Mouse (Mus musculus): ENCODE data around the gene Pomt1. TPM values are rescaled to one million over a fixed set of nuclear protein-coding genes. Genes with fewer than 3 reads are reported as not detected.
A peak's percentile ranks its signal among the peaks of the same experiment; 100 is the strongest.

The Pomt1 gene
- polyA plus RNA-seq, 1 experiment from 2014 or later: 15.5 TPM

DNA sequence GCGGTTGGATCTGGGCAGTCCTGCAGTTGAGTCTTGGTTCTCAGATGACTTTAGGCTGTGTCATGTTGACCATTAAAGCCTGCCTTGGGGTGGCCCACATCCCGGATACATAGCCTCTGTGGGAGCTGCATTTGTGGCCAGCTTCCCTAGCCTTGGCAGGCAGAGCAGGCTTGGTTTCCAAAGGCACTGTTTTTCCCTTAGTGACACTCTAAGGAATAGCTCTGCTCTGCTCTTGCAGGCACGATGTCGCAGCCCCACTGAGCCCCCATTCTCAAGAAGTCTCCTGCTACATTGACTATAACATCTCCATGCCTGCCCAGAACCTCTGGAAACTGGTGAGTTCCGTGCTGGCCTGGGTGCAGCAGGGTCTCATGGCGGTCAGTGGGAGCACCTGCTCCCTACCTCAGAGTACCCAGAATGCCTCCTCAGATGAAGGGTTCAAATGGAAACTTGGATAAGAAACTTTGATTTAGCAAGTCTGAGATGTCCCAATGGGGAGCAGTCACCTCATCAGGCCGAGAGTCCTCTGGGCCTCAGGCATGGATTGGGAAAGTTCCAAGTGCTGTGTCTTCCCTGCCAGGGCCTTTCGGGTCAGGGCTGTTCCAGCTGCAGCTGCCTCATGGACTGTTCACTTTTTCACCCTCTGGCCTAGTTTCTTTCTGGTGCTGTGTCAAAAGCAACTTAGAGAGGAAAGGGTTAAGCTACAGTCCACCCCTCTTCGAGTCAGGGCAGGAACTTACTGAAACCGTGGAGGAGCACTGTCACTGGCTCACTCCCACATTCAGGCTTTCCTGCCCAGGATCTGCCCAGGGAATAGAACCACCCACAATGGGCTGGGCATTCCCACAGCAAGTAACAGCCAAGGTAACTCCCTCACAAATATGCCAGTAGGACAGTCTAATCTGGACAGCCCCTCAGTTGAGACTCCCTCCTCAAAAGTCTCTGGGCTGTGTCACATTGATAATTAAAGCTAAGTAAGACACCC lies 12.3 kb downstream of the Pomt1 start:
- no peak overlapping the region for H3K4me3 ChIP-seq (ENCODE audit: low read depth, low read length)
- H3K4me1 ChIP-seq (ENCODE audit: control insufficient read depth, insufficient read depth, low read length): no peaks in the 10 kb centered on the region
- DNase-seq (ENCODE audit: low spot score) (no peak), ATAC-seq (replicated peaks; ENCODE audit: insufficient number of reproducible peaks, low FRiP score, low TSS enrichment, low read depth) (no peak)
- no peaks in the 10 kb centered on the region for H3K27me3 ChIP-seq (ENCODE audit: control insufficient read depth, insufficient read depth, low read length)
- H3K9me3 ChIP-seq (replicated peaks; ENCODE audit: control insufficient read depth, low read length): no peaks in the 10 kb centered on the region
- no peak overlapping the region for H3K27ac ChIP-seq (replicated peaks; ENCODE audit: low read depth, low read length)
- H3K36me3 ChIP-seq (replicated peaks; ENCODE audit: control insufficient read depth, insufficient read depth, low read depth, low read length): no peaks in the 10 kb centered on the region; the same call in none of the 2 replicates
- no peak overlapping the region for H3K4me2 ChIP-seq (ENCODE audit: low read depth, low read length)
- WGBS: 79% methylated on average over 10 of the region's 10 CpGs
- no peak overlapping the region for H3K9ac ChIP-seq (replicated peaks; ENCODE audit: low read length)

DNA sequence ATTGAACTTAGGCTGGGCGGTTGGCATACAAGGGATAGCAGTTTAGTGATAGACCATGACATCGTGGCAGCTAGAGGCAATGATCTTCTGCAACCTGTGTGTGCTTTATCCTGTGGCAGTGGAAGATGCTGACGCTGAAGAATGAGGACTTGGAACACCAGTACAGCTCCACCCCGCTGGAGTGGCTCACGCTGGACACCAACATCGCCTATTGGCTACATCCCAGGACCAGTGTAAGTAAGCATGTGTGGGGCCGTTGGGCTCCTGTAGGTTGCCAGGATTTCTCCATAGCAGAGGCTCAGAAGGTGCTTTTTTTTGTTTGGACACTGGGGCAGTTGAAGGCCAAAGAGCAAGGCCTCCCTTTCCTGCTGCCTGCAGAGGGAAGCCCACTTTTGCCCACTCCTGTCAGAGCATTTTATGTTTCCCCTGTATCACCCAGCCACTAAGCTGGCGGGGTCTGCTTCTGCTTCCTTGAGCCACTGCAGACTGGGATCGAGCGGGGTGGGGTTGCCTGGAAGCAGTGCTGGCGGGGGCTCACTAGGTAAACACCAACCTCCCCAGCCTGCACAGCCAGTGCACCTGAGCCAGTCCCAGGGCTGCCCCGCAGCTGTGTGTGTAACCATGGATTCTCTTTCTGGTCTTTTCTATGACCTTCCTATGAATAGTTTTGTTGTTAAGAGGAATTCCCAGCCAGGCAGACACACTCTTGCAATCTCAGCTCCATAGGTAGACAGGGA lies 15.6 kb downstream of the Pomt1 start:
- no peaks in the 10 kb centered on the region; the same call in none of the 2 replicates for H3K36me3 ChIP-seq (replicated peaks; ENCODE audit: control insufficient read depth, insufficient read depth, low read depth, low read length)
- no peaks in the 10 kb centered on the region for H3K4me1 ChIP-seq (ENCODE audit: control insufficient read depth, insufficient read depth, low read length)
- H3K27ac ChIP-seq (replicated peaks; ENCODE audit: low read depth, low read length): no peak overlapping the region
- no peak for ATAC-seq (replicated peaks; ENCODE audit: insufficient number of reproducible peaks, low FRiP score, low TSS enrichment, low read depth)
- 91% methylated on average over 12 of the region's 12 CpGs for WGBS
- H3K9me3 ChIP-seq (replicated peaks; ENCODE audit: control insufficient read depth, low read length): no peaks in the 10 kb centered on the region
- H3K27me3 ChIP-seq (ENCODE audit: control insufficient read depth, insufficient read depth, low read length): no peaks in the 10 kb centered on the region
- H3K4me3 ChIP-seq (ENCODE audit: low read depth, low read length): no peak overlapping the region
- no peak for DNase-seq (ENCODE audit: low spot score)
- no peak overlapping the region for H3K4me2 ChIP-seq (ENCODE audit: low read depth, low read length)
- no peak overlapping the region for H3K9ac ChIP-seq (replicated peaks; ENCODE audit: low read length)

- H3K4me3 ChIP-seq (ENCODE audit: low read depth, low read length): no peak overlapping the region
- H3K4me2 ChIP-seq (ENCODE audit: low read depth, low read length): no peak overlapping the region
- WGBS: 91% methylated on average over 5 of the region's 5 CpGs
- H3K9ac ChIP-seq (replicated peaks; ENCODE audit: low read length): no peak overlapping the region
- no peak overlapping the region for H3K27ac ChIP-seq (replicated peaks; ENCODE audit: low read depth, low read length)
- no peaks in the 10 kb centered on the region; the same call in none of the 2 replicates for H3K36me3 ChIP-seq (replicated peaks; ENCODE audit: control insufficient read depth, insufficient read depth, low read depth, low read length)
- no peaks in the 10 kb centered on the region for H3K4me1 ChIP-seq (ENCODE audit: control insufficient read depth, insufficient read depth, low read length)
- no peaks in the 10 kb centered on the region for H3K27me3 ChIP-seq (ENCODE audit: control insufficient read depth, insufficient read depth, low read length)
- ATAC-seq (replicated peaks; ENCODE audit: insufficient number of reproducible peaks, low FRiP score, low TSS enrichment, low read depth) (no peak), DNase-seq (ENCODE audit: low spot score) (no peak)
- H3K9me3 ChIP-seq (replicated peaks; ENCODE audit: control insufficient read depth, low read length): no peaks in the 10 kb centered on the region
Observed at GRCm38 (mm10) chr2:32252658-32253057, 16.3 kb downstream of the Pomt1 start.

GRCm38 (mm10) chr2:32253352-32253751 lies 17.0 kb downstream of the Pomt1 start:
- H3K27me3 ChIP-seq (ENCODE audit: control insufficient read depth, insufficient read depth, low read length): no peaks in the 10 kb centered on the region
- no peaks in the 10 kb centered on the region; the same call in none of the 2 replicates for H3K36me3 ChIP-seq (replicated peaks; ENCODE audit: control insufficient read depth, insufficient read depth, low read depth, low read length)
- H3K9me3 ChIP-seq (replicated peaks; ENCODE audit: control insufficient read depth, low read length): no peaks in the 10 kb centered on the region
- H3K27ac ChIP-seq (replicated peaks; ENCODE audit: low read depth, low read length): no peak overlapping the region
- H3K4me3 ChIP-seq (ENCODE audit: low read depth, low read length): no peak overlapping the region
- no peak for DNase-seq (ENCODE audit: low spot score)
- no peak for ATAC-seq (replicated peaks; ENCODE audit: insufficient number of reproducible peaks, low FRiP score, low TSS enrichment, low read depth)
- H3K4me2 ChIP-seq (ENCODE audit: low read depth, low read length): no peak overlapping the region
- 85% methylated on average over 1 of the region's 1 CpGs for WGBS
- H3K4me1 ChIP-seq (ENCODE audit: control insufficient read depth, insufficient read depth, low read length): no peaks in the 10 kb centered on the region
- no peak overlapping the region for H3K9ac ChIP-seq (replicated peaks; ENCODE audit: low read length)

DNA sequence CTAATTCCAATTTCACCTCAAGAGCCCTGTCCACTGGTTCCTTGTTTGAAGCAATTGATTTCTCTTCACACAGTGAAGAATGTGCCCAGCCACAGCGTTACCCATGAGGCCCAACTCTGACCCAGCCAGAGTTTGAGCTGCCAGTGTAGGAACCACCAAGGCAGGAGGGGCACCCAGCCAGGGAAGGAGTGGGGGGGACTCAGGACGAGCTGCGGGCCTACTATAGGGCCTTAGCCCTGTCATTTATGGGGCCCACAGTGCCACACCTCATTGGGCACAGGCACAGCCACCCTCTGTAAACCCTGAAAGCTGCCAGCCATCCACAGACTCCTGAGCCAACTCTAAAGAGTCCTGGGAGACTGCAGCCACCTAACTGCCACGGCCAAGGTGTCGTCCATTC lies 18.2 kb downstream of the Pomt1 start:
- H3K27ac ChIP-seq (replicated peaks; ENCODE audit: low read depth, low read length): no peak overlapping the region
- WGBS: 92% methylated on average over 5 of the region's 5 CpGs
- no peak overlapping the region for H3K9ac ChIP-seq (replicated peaks; ENCODE audit: low read length)
- no peaks in the 10 kb centered on the region; the same call in none of the 2 replicates for H3K36me3 ChIP-seq (replicated peaks; ENCODE audit: control insufficient read depth, insufficient read depth, low read depth, low read length)
- ATAC-seq (replicated peaks; ENCODE audit: insufficient number of reproducible peaks, low FRiP score, low TSS enrichment, low read depth): no peak
- no peak overlapping the region; the same call in 1 of the 2 replicates for H3K4me2 ChIP-seq (ENCODE audit: low read depth, low read length)
- H3K9me3 ChIP-seq (replicated peaks; ENCODE audit: control insufficient read depth, low read length): no peaks in the 10 kb centered on the region
- no peak overlapping the region for H3K4me3 ChIP-seq (ENCODE audit: low read depth, low read length)
- peaks cover 4% of the 10 kb centered on the region; the same call in 1 of the 2 replicates for H3K4me1 ChIP-seq (ENCODE audit: control insufficient read depth, insufficient read depth, low read length)
- H3K27me3 ChIP-seq (ENCODE audit: control insufficient read depth, insufficient read depth, low read length): no peaks in the 10 kb centered on the region
- DNase-seq (ENCODE audit: low spot score): no peak

DNA sequence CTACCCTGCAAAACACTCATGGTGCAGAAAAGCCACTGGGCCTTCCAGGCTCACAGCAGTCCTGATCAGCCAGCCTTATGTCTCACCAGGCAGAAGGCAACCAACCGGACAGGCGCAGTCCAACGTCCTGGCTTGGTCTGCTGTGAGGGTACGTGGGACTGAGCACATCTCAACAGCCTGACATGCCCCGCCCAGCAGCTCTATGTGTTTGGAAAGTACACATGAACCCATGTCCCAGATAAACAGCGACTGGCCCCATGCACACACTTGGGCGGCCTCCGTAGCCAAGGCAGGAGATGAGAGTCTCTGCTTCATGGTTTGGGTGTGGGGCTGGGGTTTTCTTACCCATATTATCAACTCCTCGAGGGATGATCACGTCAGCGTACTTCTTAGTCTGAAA lies 19.9 kb downstream of the Pomt1 start:
- Histone ChIP-seq H3K36me3 (replicated peaks; ENCODE audit: control insufficient read depth, insufficient read depth, low read depth, low read length) (no peaks in the 10 kb centered on the region; the same call in none of the 2 replicates), H3K4me2 (ENCODE audit: low read depth, low read length) (no peak overlapping the region), H3K4me1 (ENCODE audit: control insufficient read depth, insufficient read depth, low read length) (peaks cover 4% of the 10 kb centered on the region; the same call in 1 of the 2 replicates), H3K9me3 (replicated peaks; ENCODE audit: control insufficient read depth, low read length) (no peaks in the 10 kb centered on the region), H3K9ac (replicated peaks; ENCODE audit: low read length) (no peak overlapping the region), H3K4me3 (ENCODE audit: low read depth, low read length) (no peak overlapping the region), H3K27me3 (ENCODE audit: control insufficient read depth, insufficient read depth, low read length) (no peaks in the 10 kb centered on the region), H3K27ac (replicated peaks; ENCODE audit: low read depth, low read length) (no peak overlapping the region)
- ATAC-seq (replicated peaks; ENCODE audit: insufficient number of reproducible peaks, low FRiP score, low TSS enrichment, low read depth) (no peak), DNase-seq (ENCODE audit: low spot score) (no peak)
- 92% methylated on average over 11 of the region's 11 CpGs for WGBS

DNA sequence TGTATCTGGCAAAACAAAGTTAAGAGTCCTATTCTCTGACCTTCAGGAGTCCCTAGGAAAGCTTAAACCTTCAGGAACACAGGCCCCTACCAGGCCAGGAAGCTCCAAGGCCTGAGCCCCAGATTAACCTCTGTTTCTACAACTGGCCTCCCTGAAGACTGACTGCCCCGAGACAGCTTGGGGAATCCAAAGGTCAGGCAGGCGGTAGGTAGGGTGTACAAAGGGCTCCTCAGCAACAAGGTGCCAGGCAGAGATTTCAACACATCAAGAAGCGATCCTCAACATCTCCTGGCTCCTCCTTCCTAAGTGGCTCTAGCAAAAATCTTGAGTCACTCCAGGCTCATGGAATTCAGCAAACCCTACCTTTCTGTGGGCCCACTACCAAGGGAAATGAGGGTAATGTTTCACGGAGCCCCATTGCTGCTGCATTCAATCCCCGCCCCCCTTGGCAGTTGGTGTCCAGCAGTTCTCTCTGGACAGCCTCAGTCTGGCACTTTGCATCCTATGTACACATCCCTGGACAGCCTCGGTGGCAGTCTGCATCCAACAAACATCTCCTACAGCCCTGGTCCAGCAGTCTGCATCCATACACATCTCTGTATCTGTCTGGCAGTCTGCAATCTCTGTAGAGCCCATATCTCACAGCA lies 22.6 kb downstream of the Pomt1 start:
- peak overlapping the region; percentile 74 for H3K4me3 ChIP-seq (ENCODE audit: low read depth, low read length)
- no peaks in the 10 kb centered on the region for H3K9me3 ChIP-seq (replicated peaks; ENCODE audit: control insufficient read depth, low read length)
- H3K27me3 ChIP-seq (ENCODE audit: control insufficient read depth, insufficient read depth, low read length): no peaks in the 10 kb centered on the region
- H3K36me3 ChIP-seq (replicated peaks; ENCODE audit: control insufficient read depth, insufficient read depth, low read depth, low read length): no peaks in the 10 kb centered on the region; the same call in 1 of the 2 replicates
- peak overlapping the region; percentile 57 for H3K4me2 ChIP-seq (ENCODE audit: low read depth, low read length)
- peak overlapping the region; percentile 79 for H3K9ac ChIP-seq (replicated peaks; ENCODE audit: low read length)
- ATAC-seq (replicated peaks; ENCODE audit: insufficient number of reproducible peaks, low FRiP score, low TSS enrichment, low read depth) (0 out of 2 replicates have a peak, but pooled peaks have one; percentile 10), DNase-seq (ENCODE audit: low spot score) (no peak)
- peaks cover 4% of the 10 kb centered on the region; the same call in 1 of the 2 replicates for H3K4me1 ChIP-seq (ENCODE audit: control insufficient read depth, insufficient read depth, low read length)
- 59% methylated on average over 6 of the region's 6 CpGs for WGBS
- no peak overlapping the region for H3K27ac ChIP-seq (replicated peaks; ENCODE audit: low read depth, low read length)
